9 mouse cellular contexts compared by ENCODE assay signal in genomic region chr2:60355388-60355683, GRCm38 (mm10). TPM values are rescaled to one million over a fixed set of nuclear protein-coding genes. Genes with fewer than 3 reads are reported as not detected.
A peak's percentile ranks its signal among the peaks of the same experiment; 100 is the strongest.
DNase-seq lines count a peak whose midpoint lies in the region; ATAC-seq lines count a peak whose summit lies in the region.
"Had no signal": no experiment of that assay in that cellular context is flagged by ENCODE, and none has a peak within 500 bp of the region (broad histone marks: within the 10 kb centered on the region; RNA-seq: fewer than 3 reads in every experiment).

No protein-coding gene starts in this region.

- H3K4me1 ChIP-seq in heart, embryonic 10.5 days, result peaks cover 10% of the 10 kb centered on the region
- peaks cover 3% of the 10 kb centered on the region; the same call in 1 of the 2 replicates for H3K4me1 ChIP-seq in liver, embryonic 11.5 days (replicated peaks; ENCODE audit: control insufficient read depth, insufficient read depth, low read length)
- H3K4me1 ChIP-seq in hindbrain, embryonic 14.5 days (replicated peaks; ENCODE audit: control insufficient read depth, insufficient read depth, low read length), result no peaks in the 10 kb centered on the region
- peaks cover 12% of the 10 kb centered on the region for H3K4me1 ChIP-seq in neural tube, embryonic 12.5 days

- H3K36me3 ChIP-seq in heart, embryonic 10.5 days, result 0 out of 2 replicates have a peak, but pooled peaks cover 7% of the 10 kb centered on the region
- no peaks in the 10 kb centered on the region for H3K36me3 ChIP-seq in liver, embryonic 11.5 days (ENCODE audit: control insufficient read depth, insufficient read depth, low read length)
- no peaks in the 10 kb centered on the region for H3K36me3 ChIP-seq in hindbrain, embryonic 14.5 days (replicated peaks; ENCODE audit: control insufficient read depth, insufficient read depth)
- H3K36me3 ChIP-seq in neural tube, embryonic 12.5 days, result no peaks in the 10 kb centered on the region

- H3K4me2 ChIP-seq in liver, embryonic 11.5 days, result peak overlapping the region; percentile 26; the same call in 1 of the 2 replicates
- H3K4me2 ChIP-seq in hindbrain, embryonic 14.5 days (replicated peaks), result peak overlapping the region; percentile 15; the same call in 1 of the 2 replicates
- peak overlapping the region; percentile 33; the same call in 1 of the 2 replicates for H3K4me2 ChIP-seq in neural tube, embryonic 12.5 days (replicated peaks)

- DNase-seq in heart, embryonic 10.5 days (ENCODE audit: low spot score), result no peak
- DNase-seq in heart, postnatal 25 days (ENCODE audit: low spot score), result no peak
- no peak for DNase-seq in liver, embryonic 11.5 days (ENCODE audit: low spot score)
- DNase-seq in liver, result no peak
- no peak for DNase-seq in hindbrain, embryonic 14.5 days (ENCODE audit: low spot score)
- no peak for DNase-seq in adrenal gland, postnatal 25 days
- DNase-seq: thymus, adult 2 months had no signal

- H3K27me3 ChIP-seq in heart, embryonic 10.5 days (ENCODE audit: insufficient read depth, poor library complexity, severe bottlenecking), result no peaks in the 10 kb centered on the region
- no peaks in the 10 kb centered on the region for H3K27me3 ChIP-seq in liver, embryonic 11.5 days (replicated peaks; ENCODE audit: control insufficient read depth, insufficient read depth, low read length)
- no peaks in the 10 kb centered on the region for H3K27me3 ChIP-seq in hindbrain, embryonic 14.5 days (ENCODE audit: control insufficient read depth, insufficient read depth, low read length)
- no peaks in the 10 kb centered on the region; the same call in 1 of the 2 replicates for H3K27me3 ChIP-seq in neural tube, embryonic 12.5 days (replicated peaks)

- H3K27ac ChIP-seq in heart, embryonic 10.5 days, result no peak overlapping the region
- H3K27ac ChIP-seq in liver, embryonic 11.5 days (ENCODE audit: low read depth, low read length), result no peak overlapping the region
- no peak overlapping the region for H3K27ac ChIP-seq in hindbrain, embryonic 14.5 days
- H3K27ac ChIP-seq in neural tube, embryonic 12.5 days, result no peak overlapping the region

- no peaks in the 10 kb centered on the region for H3K9me3 ChIP-seq in heart, embryonic 10.5 days
- H3K9me3 ChIP-seq in liver, embryonic 11.5 days (ENCODE audit: control insufficient read depth, low read length), result no peaks in the 10 kb centered on the region
- no peaks in the 10 kb centered on the region for H3K9me3 ChIP-seq in hindbrain, embryonic 14.5 days (ENCODE audit: control insufficient read depth, low read length)
- H3K9me3 ChIP-seq in neural tube, embryonic 12.5 days, result no peaks in the 10 kb centered on the region

- peak overlapping the region; percentile 8; the same call in 1 of the 2 replicates for H3K4me3 ChIP-seq in heart, embryonic 10.5 days
- H3K4me3 ChIP-seq in liver, embryonic 11.5 days (ENCODE audit: low read depth, low read length), result no peak overlapping the region
- no peak overlapping the region for H3K4me3 ChIP-seq in hindbrain, embryonic 14.5 days (replicated peaks; ENCODE audit: low read length)
- no peak overlapping the region for H3K4me3 ChIP-seq in neural tube, embryonic 12.5 days

- H3K9ac ChIP-seq in liver, embryonic 11.5 days (ENCODE audit: low read depth, low read length), result no peak overlapping the region
- H3K9ac ChIP-seq in hindbrain, embryonic 14.5 days, result no peak overlapping the region
- H3K9ac ChIP-seq in neural tube, embryonic 12.5 days, result no peak overlapping the region

- intact Hi-C loops in heart, postnatal 25 days (cut with DNase I), result no loop called here

- 41% methylated on average over 3 of the region's 3 CpGs for WGBS in heart, embryonic 10.5 days
- WGBS in liver, embryonic 11.5 days, result 49% methylated on average over 3 of the region's 3 CpGs
- WGBS in hindbrain, embryonic 14.5 days, result 21% methylated on average over 3 of the region's 3 CpGs
- 38% methylated on average over 3 of the region's 3 CpGs for WGBS in neural tube, embryonic 12.5 days

- no peak for ATAC-seq in liver, embryonic 11.5 days (replicated peaks; ENCODE audit: low FRiP score)
- ATAC-seq in hindbrain, embryonic 14.5 days (ENCODE audit: low FRiP score), result no peak
- no peak for ATAC-seq in neural tube, embryonic 12.5 days (ENCODE audit: low FRiP score, low read depth)
- no peak for ATAC-seq in CD4-positive, CD25-positive, alpha-beta regulatory T cell, adult 4 months

RNA-seq across cellular contexts. Expression of gene Ly75, which starts 27.8 kb away (rescaled TPM):
- polyA plus RNA-seq in heart, embryonic 10.5 days (2016; fragmentation: Nextera tagmentation; extraction: Ambion mirVana), result 5.3 and 6.6 TPM in 2 replicates
- total RNA-seq in heart, postnatal 25 days (2021), result under 1 TPM; 0.61 to 0.75 TPM
- polyA plus RNA-seq in liver, embryonic 11.5 days (2014; fragmentation: Nextera tagmentation; extraction: Ambion mirVana), result 8.5 and 9.3 TPM in 2 replicates
- polyA plus RNA-seq in hindbrain, embryonic 14.5 days (2014; fragmentation: Nextera tagmentation; extraction: Ambion mirVana), result 1.6 TPM in 2 replicates
- polyA plus RNA-seq in neural tube, embryonic 12.5 days (2016; fragmentation: Nextera tagmentation; extraction: Ambion mirVana), result 1.5 and 1.6 TPM in 2 replicates
- 0.81 and 1.3 TPM in 2 replicates for total RNA-seq in adrenal gland, postnatal 25 days (2021)
- polyA plus RNA-seq in CD4-positive, CD25-positive, alpha-beta regulatory T cell, adult 4 months (2017; shearing (Covaris generic)), result 10 to 100 TPM; 13.2 to 14.7 TPM
